Mouse (Mus musculus) heart, adult 11 months (tissue): ENCODE measurements around the gene Grn.
A peak's percentile ranks its signal among the peaks of the same experiment; 100 is the strongest.

Experiments
- DNase-seq: peaks from one replicate; pipeline ENCODE4 v3.0.0; 2022

Grn gene

DNA sequence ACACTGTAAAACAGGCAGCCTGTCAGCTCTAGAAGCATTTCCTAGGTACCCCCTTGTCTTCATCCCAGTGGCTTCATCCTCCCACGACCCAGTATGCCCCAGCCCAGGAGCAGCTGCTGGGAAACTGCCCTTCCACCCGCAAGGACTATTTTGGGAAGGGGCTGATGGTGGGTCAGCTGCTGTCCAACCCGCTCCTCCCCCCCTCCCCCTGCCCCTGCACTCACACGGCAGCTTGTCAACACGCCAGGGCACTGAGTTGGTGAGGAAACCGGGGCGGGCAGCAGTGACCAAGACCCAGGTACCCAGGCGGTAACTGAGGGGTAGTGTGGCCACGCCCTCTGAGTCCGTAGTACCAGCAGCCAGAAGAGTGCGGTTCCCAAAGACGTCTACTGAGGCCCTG lies 13.6 kb downstream of the Grn start:
- peak; percentile 92 for DNase-seq

- no peak for DNase-seq
Measured at GRCm38 (mm10) chr11:102444321-102444720, 14.2 kb downstream of the Grn start.

GRCm38 (mm10) chr11:102444781-102445180 lies 14.7 kb downstream of the Grn start:
- DNase-seq, result no peak

DNA sequence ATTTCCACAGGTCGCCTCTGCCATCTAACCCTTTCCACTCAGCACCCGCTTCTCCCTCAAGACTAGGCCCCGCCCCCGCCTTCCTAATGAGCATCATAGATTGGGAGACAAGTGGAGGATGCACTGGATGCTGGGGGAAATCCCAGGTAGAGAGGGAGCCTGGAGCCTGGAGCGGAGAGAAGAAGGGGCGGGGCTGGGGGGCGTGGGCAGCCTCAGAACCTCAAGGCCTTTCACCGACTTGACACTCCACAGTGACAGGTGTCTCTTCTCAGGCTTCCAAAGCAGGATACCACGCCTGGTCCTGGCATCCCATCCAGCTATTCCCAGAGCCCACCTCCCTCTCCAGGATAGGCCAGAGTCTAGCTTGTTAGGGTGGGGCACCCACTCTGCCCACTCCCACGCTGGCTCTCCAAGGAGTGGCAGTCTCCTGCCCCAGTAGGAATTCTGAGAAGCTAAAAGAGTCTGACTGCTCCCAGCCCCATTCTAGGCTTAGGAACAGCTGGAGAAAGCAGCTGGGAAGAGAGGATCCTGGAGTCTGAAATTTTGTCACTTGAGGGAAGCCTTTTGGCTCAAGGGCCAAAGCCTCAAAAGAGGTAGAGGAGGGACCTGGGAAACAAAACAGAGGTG lies 15.3 kb downstream of the Grn start:
- DNase-seq, result peak; percentile 98

DNA sequence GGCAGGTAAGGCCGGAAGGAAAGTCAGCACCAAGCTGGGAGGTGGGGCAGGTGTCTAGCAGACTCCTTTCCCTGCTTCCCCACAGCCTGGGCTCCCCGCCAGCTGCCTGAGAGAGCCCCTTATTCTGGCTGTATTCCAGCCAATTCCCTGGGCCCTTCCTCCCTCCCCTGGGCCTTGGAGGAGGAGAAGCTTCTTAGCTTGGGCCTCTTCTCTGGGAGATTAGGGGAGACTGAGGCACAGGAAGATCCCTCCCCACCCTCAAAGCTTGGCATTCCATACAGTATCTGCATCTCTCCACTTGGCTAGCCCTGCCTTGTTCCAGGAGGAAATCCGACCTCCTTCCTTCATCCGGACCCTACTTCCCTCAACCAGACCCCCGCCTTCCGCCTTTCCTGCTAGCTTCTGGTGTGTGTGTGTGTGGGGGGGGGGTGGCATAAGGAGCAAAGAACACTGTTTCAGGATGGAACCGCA lies 15.8 kb downstream of the Grn start:
- DNase-seq, result peak; percentile 97

- DNase-seq, result peak; percentile 94
Measured at GRCm38 (mm10) chr11:102446581-102447461, 16.7 kb downstream of the Grn start.

DNA sequence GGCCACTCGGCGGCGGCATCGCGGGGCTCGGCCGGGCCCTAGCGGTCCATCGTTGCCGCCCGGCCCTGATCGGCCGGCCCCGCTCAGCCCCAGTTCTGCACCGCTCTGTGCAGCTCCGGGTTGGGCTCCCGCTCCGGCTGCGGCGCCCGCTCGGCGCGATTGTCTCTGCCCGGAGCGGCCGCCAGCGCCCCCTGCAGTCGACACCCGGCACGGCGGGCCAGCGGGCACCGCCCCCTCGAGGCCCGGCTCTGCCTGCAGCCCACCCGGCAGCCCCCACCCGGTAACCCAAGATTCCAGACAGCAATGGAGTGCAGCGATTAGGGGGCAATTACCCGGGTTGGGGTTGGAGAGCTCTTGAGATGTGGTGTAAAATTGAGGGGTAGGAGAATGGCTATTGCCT lies 17.4 kb downstream of the Grn start, which contains the start of gene Fam171a2:
TSS of gene Fam171a2 (minus strand) at position 186 of the 400 bp plus-strand sequence.
- DNase-seq, result peak; percentile 97

DNA sequence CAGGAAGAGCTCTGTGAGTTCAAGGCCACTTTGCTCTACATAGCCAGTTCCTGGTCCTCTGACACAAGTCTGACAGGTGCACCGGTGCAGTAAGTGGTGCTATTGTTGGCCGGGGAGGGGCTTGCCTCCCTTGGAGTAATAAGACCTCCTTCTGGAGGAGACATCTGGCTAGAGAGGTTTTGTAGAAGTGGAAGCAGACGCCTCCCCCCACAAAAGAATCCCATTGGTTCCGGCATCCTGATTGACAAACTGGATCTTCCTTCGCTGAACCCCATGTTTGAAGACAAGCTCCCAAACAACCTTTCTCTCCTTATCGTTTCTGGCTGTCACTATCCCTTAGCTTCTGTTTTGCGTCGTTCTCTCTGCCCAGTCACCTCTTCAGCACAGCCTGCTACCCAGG lies 18.2 kb downstream of the Grn start:
- DNase-seq, result no peak

- no peak for DNase-seq
Measured at GRCm38 (mm10) chr11:102449043-102450008, 19.2 kb downstream of the Grn start.

DNA sequence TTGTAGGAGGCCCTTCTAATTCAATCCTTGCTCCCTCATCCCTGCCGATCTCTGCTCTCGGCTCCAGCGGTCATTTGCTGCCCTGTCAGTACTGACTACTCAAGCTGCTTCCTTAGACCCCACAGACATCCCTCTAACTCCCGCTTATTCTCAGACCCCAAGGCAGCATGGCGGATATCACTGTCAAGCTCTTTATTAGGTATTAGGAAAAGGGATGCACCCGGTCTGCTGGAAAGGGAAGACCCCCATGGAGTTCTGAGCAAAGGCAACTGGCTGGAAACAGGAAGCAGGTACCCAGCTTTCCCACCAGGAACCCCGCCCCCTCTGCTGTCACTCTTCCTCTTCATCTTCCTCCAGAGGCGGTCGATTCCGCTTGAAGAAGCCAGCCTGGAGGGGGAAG lies 23.0 kb downstream of the Grn start:
- DNase-seq, result no peak

DNA sequence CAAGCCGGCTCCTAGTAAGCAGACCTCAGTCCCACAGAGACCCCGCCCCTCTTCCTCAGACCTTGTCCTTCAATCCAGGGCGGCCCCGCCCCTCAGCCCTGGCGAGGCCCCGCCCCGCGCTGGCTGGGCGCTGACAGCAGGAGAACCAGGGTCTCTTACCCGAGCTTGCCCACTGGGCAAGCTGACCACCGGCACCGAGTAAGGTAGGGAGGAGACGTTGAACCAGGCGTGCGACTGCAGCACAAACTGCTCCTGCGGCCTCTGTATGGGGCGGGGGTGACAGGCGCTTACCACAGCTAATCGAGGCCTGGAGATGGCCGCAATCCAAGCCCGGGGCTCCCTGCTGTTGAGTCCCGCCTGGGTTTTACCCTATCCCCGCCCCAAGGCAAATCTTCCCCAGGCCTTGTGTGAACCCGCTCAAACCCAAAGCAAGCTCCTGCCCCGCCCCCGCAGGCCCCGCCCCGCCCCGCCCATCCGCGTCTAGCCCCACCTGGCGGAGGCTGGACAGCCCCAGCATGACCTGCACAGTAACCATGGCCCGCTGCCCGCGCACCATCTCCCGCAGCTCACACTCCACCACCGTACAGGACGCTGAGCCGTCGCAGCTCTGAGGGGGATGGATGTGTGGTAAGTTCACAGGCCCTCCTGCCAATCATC lies 25.8 kb downstream of the Grn start:
- DNase-seq, result peak; percentile 97

- no peak for DNase-seq
Measured at GRCm38 (mm10) chr11:102460541-102460940, 30.4 kb downstream of the Grn start.

DNA sequence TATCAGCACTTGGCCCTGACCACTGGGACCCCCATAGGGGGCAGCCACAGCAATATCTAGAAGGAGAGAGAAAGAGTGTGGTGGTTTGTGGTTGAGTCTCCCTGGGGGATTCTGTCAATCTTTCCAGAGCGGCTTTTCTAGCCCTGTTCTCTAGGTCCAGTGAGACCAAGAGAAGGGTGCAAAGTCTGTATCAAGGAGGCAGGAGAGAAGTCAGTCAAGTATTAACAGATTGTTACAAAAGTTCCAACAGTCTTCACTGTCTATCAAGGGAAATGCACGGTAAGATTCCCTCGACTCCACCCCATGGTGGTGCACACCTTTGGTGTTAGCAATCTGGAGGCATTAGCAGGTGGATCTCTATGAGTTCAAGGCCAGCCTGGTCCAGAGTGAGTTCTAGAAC lies 31.6 kb downstream of the Grn start:
- no peak for DNase-seq

- DNase-seq, result peak; percentile 93
Measured at GRCm38 (mm10) chr11:102464901-102465300, 34.8 kb downstream of the Grn start.

- peak; percentile 98 for DNase-seq
Measured at GRCm38 (mm10) chr11:102465713-102466436, 35.8 kb downstream of the Grn start.

- DNase-seq, result peak; percentile 100
Measured at GRCm38 (mm10) chr11:102467041-102467631, 37.0 kb downstream of the Grn start.

- peak; percentile 89 for DNase-seq
Measured at GRCm38 (mm10) chr11:102469648-102470357, 39.7 kb downstream of the Grn start, which contains the start of gene Itga2b. Gene Itga2b, minus strand, starts transcription at chr11:102470122.

DNA sequence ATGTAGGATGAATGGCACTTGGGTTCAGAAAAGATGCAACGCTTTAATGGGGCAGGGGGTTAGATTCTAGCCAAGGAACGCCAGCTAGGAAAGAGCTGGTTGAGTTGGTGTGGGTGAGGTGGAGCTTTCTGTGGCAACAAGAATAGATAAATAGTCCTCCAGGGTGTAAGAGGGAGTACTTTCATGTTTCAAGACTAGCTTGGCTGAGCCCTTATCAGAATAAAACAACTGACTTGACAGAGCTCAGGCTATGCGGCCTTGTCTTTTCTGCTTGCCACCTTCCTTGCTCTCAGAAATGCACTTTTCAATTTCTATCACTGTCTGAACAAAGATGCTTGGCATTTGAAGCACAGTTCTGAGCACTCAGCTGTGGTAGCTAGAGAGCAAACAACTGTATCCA lies 44.9 kb downstream of the Grn start:
- DNase-seq, result no peak

DNA sequence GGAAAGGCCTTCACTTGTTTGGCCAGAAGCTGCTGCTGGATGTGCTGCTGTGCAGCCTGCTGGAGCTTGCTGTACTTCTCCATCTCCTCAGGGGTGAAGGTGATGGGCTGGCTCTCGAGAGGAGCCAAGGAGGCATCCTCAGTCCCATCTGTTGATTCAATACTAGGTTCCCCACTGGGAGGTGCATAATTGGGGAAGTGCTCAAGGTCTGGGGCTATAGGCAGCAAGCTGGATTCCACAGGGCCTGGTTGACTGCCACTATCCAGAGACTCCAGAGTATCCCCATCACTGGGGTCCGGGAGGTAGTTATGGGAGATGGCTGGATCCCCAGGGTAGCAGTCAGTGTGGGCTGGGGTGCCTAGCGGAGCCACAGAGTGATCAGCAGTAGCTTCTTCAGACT lies 48.6 kb downstream of the Grn start:
- DNase-seq, result peak; percentile 82

DNA sequence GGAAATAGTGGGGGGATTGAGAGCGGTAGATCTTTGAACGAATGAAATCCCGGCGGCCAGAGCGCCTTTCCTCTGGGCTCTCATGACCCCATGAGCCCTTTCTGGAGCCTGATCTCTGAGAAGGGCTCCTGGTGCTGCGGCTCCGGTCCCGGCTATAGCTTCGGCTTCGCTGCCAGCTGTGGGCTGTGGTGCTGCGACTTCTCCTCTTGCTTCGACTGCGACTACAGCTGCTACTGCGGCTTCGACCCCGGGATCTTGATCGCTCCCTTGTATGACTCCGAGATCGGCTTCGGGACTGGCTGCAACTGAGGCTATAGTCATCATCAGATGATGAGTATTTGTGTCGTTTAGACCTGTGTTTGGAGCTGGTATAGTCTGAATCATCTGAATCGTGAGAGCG lies 49.5 kb downstream of the Grn start:
- peak; percentile 90 for DNase-seq
